22 mouse cellular contexts compared by ENCODE assay signal in genomic region chr12:117280790-117281189, GRCm38 (mm10).
DNase-seq lines count a peak whose midpoint lies in the region; ATAC-seq and TF ChIP-seq lines count a peak whose summit lies in the region.
"Had no signal": no experiment of that assay in that cellular context is flagged by ENCODE, and none has a peak within 500 bp of the region (broad histone marks: within the 10 kb centered on the region; RNA-seq: fewer than 3 reads in every experiment).

No protein-coding gene starts in this region.

- no peak overlapping the region for H3K4me3 ChIP-seq in kidney, adult 2 months (ENCODE audit: insufficient read depth, low read depth, low read length)
- no peak overlapping the region for H3K4me3 ChIP-seq in kidney, embryonic 15.5 days (replicated peaks)
- no peak overlapping the region for H3K4me3 ChIP-seq in stomach, postnatal 0 days (ENCODE audit: low read depth, low read length)

- no peaks in the 10 kb centered on the region for H3K4me1 ChIP-seq in kidney, adult 2 months (ENCODE audit: control insufficient read depth, insufficient read depth, low read length)
- no peaks in the 10 kb centered on the region for H3K4me1 ChIP-seq in kidney, embryonic 15.5 days
- no peaks in the 10 kb centered on the region for H3K4me1 ChIP-seq in stomach, postnatal 0 days (replicated peaks; ENCODE audit: control insufficient read depth, insufficient read depth)

- peak; percentile 81 for DNase-seq in kidney, adult 2 months
- no peak for DNase-seq in kidney, adult 8-10 months
- peak; percentile 4 for DNase-seq in kidney, adult 9 months
- DNase-seq in stomach, postnatal 0 days (ENCODE audit: low spot score) = no peak
- no peak for DNase-seq in adrenal gland, adult 18-20 months (ENCODE audit: low spot score in 2 of 2)
- DNase-seq: adrenal gland, adult 2 months; adrenal gland, adult 8-10 months; adrenal gland, postnatal 10 days; adrenal gland, postnatal 14 days; adrenal gland, postnatal 25 days; adrenal gland, postnatal 36 days; B cell, adult 2 months; cerebellum, adult 11 months; cerebellum, adult 11-12 months; cerebellum, adult 18-20 months; cerebellum, adult 2 months had no signal

- no peak overlapping the region for H3K4me2 ChIP-seq in kidney, embryonic 15.5 days
- H3K4me2 ChIP-seq in stomach, postnatal 0 days (replicated peaks; ENCODE audit: low read depth) = no peak overlapping the region

- no peak for TF ChIP-seq CTCF in kidney, adult 2 months (conservative IDR thresholded peaks at IDR 0.05; ENCODE audit: insufficient read depth, insufficient read length, low read depth, low read length)
- TF ChIP-seq CTCF in stomach, postnatal 0 days (IDR thresholded peaks at IDR 0.05; ENCODE audit: low read depth) = no peak

- no peaks in the 10 kb centered on the region for H3K9me3 ChIP-seq in kidney, embryonic 15.5 days (replicated peaks)
- H3K9me3 ChIP-seq in stomach, postnatal 0 days (ENCODE audit: control insufficient read depth, low read length) = no peaks in the 10 kb centered on the region

- 71% methylated on average over 3 of the region's 3 CpGs for WGBS in kidney, adult 2 months
- WGBS in kidney, embryonic 15.5 days = 86% methylated on average over 3 of the region's 3 CpGs
- WGBS in stomach, postnatal 0 days = 78% methylated on average over 3 of the region's 3 CpGs

- no peak overlapping the region for H3K9ac ChIP-seq in kidney, embryonic 15.5 days
- H3K9ac ChIP-seq in stomach, postnatal 0 days (ENCODE audit: low read length) = no peak overlapping the region

- no peak overlapping the region for H3K27ac ChIP-seq in kidney, adult 2 months (ENCODE audit: insufficient read depth, low read depth, low read length)
- H3K27ac ChIP-seq in kidney, embryonic 15.5 days = no peak overlapping the region
- no peak overlapping the region for H3K27ac ChIP-seq in stomach, postnatal 0 days (replicated peaks)

- TF ChIP-seq EP300 in stomach, postnatal 0 days (optimal IDR thresholded peaks at IDR 0.05) = no peak

- no peaks in the 10 kb centered on the region for H3K27me3 ChIP-seq in kidney, adult 2 months (replicated peaks; ENCODE audit: control insufficient read depth, insufficient read depth, low read length)
- H3K27me3 ChIP-seq in kidney, embryonic 15.5 days = no peaks in the 10 kb centered on the region; the same call in 1 of the 2 replicates
- H3K27me3 ChIP-seq in stomach, postnatal 0 days (ENCODE audit: control insufficient read depth, insufficient read depth, low read length) = no peaks in the 10 kb centered on the region
- H3K27me3 ChIP-seq: CH12.LX had no signal

- TF ChIP-seq POLR2A in kidney, adult 2 months (IDR thresholded peaks at IDR 0.05; ENCODE audit: low read depth, low read length) = no peak

- no peak for ATAC-seq in kidney, embryonic 15.5 days (replicated peaks; ENCODE audit: low FRiP score)
- peak; percentile 65 for ATAC-seq in stomach, postnatal 0 days (ENCODE audit: low FRiP score, low TSS enrichment)
- ATAC-seq: activated CD4-positive, CD25-positive, alpha-beta regulatory T cell, adult 4 months; CD4-positive, CD25-positive, alpha-beta regulatory T cell, adult 4 months; Patski had no signal

- no peaks in the 10 kb centered on the region for H3K36me3 ChIP-seq in kidney, adult 2 months (ENCODE audit: control insufficient read depth, insufficient read depth, low read length)
- H3K36me3 ChIP-seq in kidney, embryonic 15.5 days = no peaks in the 10 kb centered on the region
- H3K36me3 ChIP-seq in stomach, postnatal 0 days (ENCODE audit: control insufficient read depth, insufficient read depth, low read length) = no peaks in the 10 kb centered on the region
- H3K36me3 ChIP-seq: G1E had no signal

Comparison
In these comparisons a context has a peak if more than half of its experiments do, and no peak if none do; other contexts are left out.
1. DNase-seq: peak in kidney, adult 2 months (single experiment) and kidney, adult 9 months (single experiment); none in kidney, adult 8-10 months (0 of 2), stomach, postnatal 0 days (single experiment) and adrenal gland, adult 18-20 months (0 of 2).